Mouse (Mus musculus): ENCODE measurements at regions not wholly inside any gene's neighbourhood (a gene's known extent, or its start where the extent isn't known, plus 50 kb on each side); places are given as distances from the start of the nearest gene placed in this dataset.

- ATAC-seq (replicated peaks; ENCODE audit: insufficient number of reproducible peaks, insufficient read depth, low FRiP score, low read depth): no peak
- Histone ChIP-seq H3K27me3 (no peaks in the 10 kb centered on the region), H3K36me3 (no peaks in the 10 kb centered on the region), H3K4me3 (no peak overlapping the region), H3K4me2 (no peak overlapping the region), H3K27ac (no peak overlapping the region), H3K4me1 (replicated peaks) (no peaks in the 10 kb centered on the region), H3K9ac (no peak overlapping the region), H3K9me3 (replicated peaks) (no peaks in the 10 kb centered on the region)
- WGBS: 56% methylated on average over 7 of the region's 7 CpGs
Observed at GRCm38 (mm10) chr8:8907478-8908165, 217.3 kb upstream of the Arglu1 start.

GRCm38 (mm10) chr8:8892996-8893395 lies 202.7 kb upstream of the Arglu1 start:
- ATAC-seq (replicated peaks; ENCODE audit: insufficient number of reproducible peaks, insufficient read depth, low FRiP score, low read depth): no peak
- H3K27me3 ChIP-seq: no peaks in the 10 kb centered on the region
- H3K4me3 ChIP-seq: no peak overlapping the region
- H3K36me3 ChIP-seq: no peaks in the 10 kb centered on the region
- no peaks in the 10 kb centered on the region for H3K4me1 ChIP-seq (replicated peaks)
- H3K9me3 ChIP-seq (replicated peaks): no peaks in the 10 kb centered on the region
- no peak overlapping the region for H3K9ac ChIP-seq
- WGBS: 40% methylated on average over 3 of the region's 3 CpGs
- H3K27ac ChIP-seq: no peak overlapping the region
- no peak overlapping the region for H3K4me2 ChIP-seq

GRCm38 (mm10) chr8:8877286-8877685 lies 187.0 kb upstream of the Arglu1 start:
- no peak overlapping the region for H3K4me3 ChIP-seq
- no peaks in the 10 kb centered on the region for H3K36me3 ChIP-seq
- ATAC-seq (replicated peaks; ENCODE audit: insufficient number of reproducible peaks, insufficient read depth, low FRiP score, low read depth): no peak
- WGBS: 74% methylated on average over 4 of the region's 5 CpGs
- no peaks in the 10 kb centered on the region for H3K27me3 ChIP-seq
- H3K9me3 ChIP-seq (replicated peaks): no peaks in the 10 kb centered on the region
- no peak overlapping the region for H3K27ac ChIP-seq
- H3K4me1 ChIP-seq (replicated peaks): no peaks in the 10 kb centered on the region
- H3K9ac ChIP-seq: no peak overlapping the region
- no peak overlapping the region for H3K4me2 ChIP-seq

- no peak overlapping the region for H3K4me2 ChIP-seq
- H3K9ac ChIP-seq: no peak overlapping the region
- H3K4me3 ChIP-seq: no peak overlapping the region
- no peak overlapping the region for H3K27ac ChIP-seq
- 77% methylated on average over 9 of the region's 9 CpGs for WGBS
- no peaks in the 10 kb centered on the region for H3K27me3 ChIP-seq
- no peak for ATAC-seq (replicated peaks; ENCODE audit: insufficient number of reproducible peaks, insufficient read depth, low FRiP score, low read depth)
- H3K9me3 ChIP-seq (replicated peaks): no peaks in the 10 kb centered on the region
- no peaks in the 10 kb centered on the region for H3K4me1 ChIP-seq (replicated peaks)
- H3K36me3 ChIP-seq: no peaks in the 10 kb centered on the region
Observed at GRCm38 (mm10) chr8:8876879-8877278, 186.6 kb upstream of the Arglu1 start.

GRCm38 (mm10) chr8:8876469-8876868 lies 186.1 kb upstream of the Arglu1 start:
- H3K27ac ChIP-seq: no peak overlapping the region
- no peak overlapping the region for H3K4me3 ChIP-seq
- H3K9ac ChIP-seq: no peak overlapping the region
- H3K27me3 ChIP-seq: no peaks in the 10 kb centered on the region
- H3K36me3 ChIP-seq: no peaks in the 10 kb centered on the region
- ATAC-seq (replicated peaks; ENCODE audit: insufficient number of reproducible peaks, insufficient read depth, low FRiP score, low read depth): no peak
- 74% methylated on average over 6 of the region's 6 CpGs for WGBS
- no peaks in the 10 kb centered on the region for H3K9me3 ChIP-seq (replicated peaks)
- H3K4me1 ChIP-seq (replicated peaks): no peaks in the 10 kb centered on the region
- no peak overlapping the region for H3K4me2 ChIP-seq

GRCm38 (mm10) chr8:8871938-8872337 lies 181.6 kb upstream of the Arglu1 start:
- Histone ChIP-seq H3K9ac (no peak overlapping the region), H3K36me3 (no peaks in the 10 kb centered on the region), H3K9me3 (replicated peaks) (no peaks in the 10 kb centered on the region), H3K27me3 (no peaks in the 10 kb centered on the region), H3K27ac (no peak overlapping the region), H3K4me1 (replicated peaks) (no peaks in the 10 kb centered on the region), H3K4me3 (no peak overlapping the region), H3K4me2 (no peak overlapping the region)
- WGBS: 77% methylated on average over 3 of the region's 3 CpGs
- no peak for ATAC-seq (replicated peaks; ENCODE audit: insufficient number of reproducible peaks, insufficient read depth, low FRiP score, low read depth)

GRCm38 (mm10) chr8:8871039-8871438 lies 180.7 kb upstream of the Arglu1 start:
- Histone ChIP-seq H3K4me1 (replicated peaks) (no peaks in the 10 kb centered on the region), H3K9ac (no peak overlapping the region), H3K27ac (no peak overlapping the region), H3K36me3 (no peaks in the 10 kb centered on the region), H3K9me3 (replicated peaks) (no peaks in the 10 kb centered on the region), H3K4me2 (no peak overlapping the region), H3K4me3 (no peak overlapping the region), H3K27me3 (no peaks in the 10 kb centered on the region)
- 76% methylated on average over 8 of the region's 8 CpGs for WGBS
- no peak for ATAC-seq (replicated peaks; ENCODE audit: insufficient number of reproducible peaks, insufficient read depth, low FRiP score, low read depth)

GRCm38 (mm10) chr8:8870487-8870886 lies 180.2 kb upstream of the Arglu1 start:
- Histone ChIP-seq H3K4me1 (replicated peaks) (no peaks in the 10 kb centered on the region), H3K27me3 (no peaks in the 10 kb centered on the region), H3K9me3 (replicated peaks) (no peaks in the 10 kb centered on the region), H3K4me3 (no peak overlapping the region), H3K9ac (no peak overlapping the region), H3K27ac (no peak overlapping the region), H3K4me2 (no peak overlapping the region), H3K36me3 (no peaks in the 10 kb centered on the region)
- ATAC-seq (replicated peaks; ENCODE audit: insufficient number of reproducible peaks, insufficient read depth, low FRiP score, low read depth): 0 out of 2 replicates have a peak, but pooled peaks have one; percentile 22
- WGBS: 14% methylated on average over 4 of the region's 4 CpGs

GRCm38 (mm10) chr8:8869338-8869737 lies 179.0 kb upstream of the Arglu1 start:
- Histone ChIP-seq H3K36me3 (no peaks in the 10 kb centered on the region), H3K4me3 (no peak overlapping the region), H3K9me3 (replicated peaks) (no peaks in the 10 kb centered on the region), H3K4me2 (no peak overlapping the region), H3K27me3 (no peaks in the 10 kb centered on the region), H3K4me1 (replicated peaks) (no peaks in the 10 kb centered on the region), H3K9ac (no peak overlapping the region), H3K27ac (no peak overlapping the region)
- 56% methylated on average over 6 of the region's 6 CpGs for WGBS
- ATAC-seq (replicated peaks; ENCODE audit: insufficient number of reproducible peaks, insufficient read depth, low FRiP score, low read depth): no peak

- Histone ChIP-seq H3K9ac (no peak overlapping the region), H3K4me3 (no peak overlapping the region), H3K9me3 (replicated peaks) (no peaks in the 10 kb centered on the region), H3K27ac (no peak overlapping the region), H3K27me3 (no peaks in the 10 kb centered on the region), H3K4me2 (no peak overlapping the region), H3K4me1 (replicated peaks) (no peaks in the 10 kb centered on the region), H3K36me3 (no peaks in the 10 kb centered on the region)
- 64% methylated on average over 8 of the region's 8 CpGs for WGBS
- no peak for ATAC-seq (replicated peaks; ENCODE audit: insufficient number of reproducible peaks, insufficient read depth, low FRiP score, low read depth)
Observed at GRCm38 (mm10) chr8:8867924-8868323, 177.6 kb upstream of the Arglu1 start.

GRCm38 (mm10) chr8:8867126-8867777 lies 176.9 kb upstream of the Arglu1 start:
- WGBS: 43% methylated on average over 9 of the region's 9 CpGs
- no peak overlapping the region for H3K4me2 ChIP-seq
- no peaks in the 10 kb centered on the region for H3K4me1 ChIP-seq (replicated peaks)
- H3K36me3 ChIP-seq: no peaks in the 10 kb centered on the region
- no peak overlapping the region for H3K27ac ChIP-seq
- no peak overlapping the region for H3K4me3 ChIP-seq
- H3K27me3 ChIP-seq: no peaks in the 10 kb centered on the region
- H3K9me3 ChIP-seq (replicated peaks): no peaks in the 10 kb centered on the region
- ATAC-seq (replicated peaks; ENCODE audit: insufficient number of reproducible peaks, insufficient read depth, low FRiP score, low read depth): no peak
- H3K9ac ChIP-seq: no peak overlapping the region

- H3K4me1 ChIP-seq (replicated peaks): peaks cover 2% of the 10 kb centered on the region; the same call in 1 of the 2 replicates
- H3K4me3 ChIP-seq: no peak overlapping the region
- no peaks in the 10 kb centered on the region for H3K9me3 ChIP-seq (replicated peaks)
- no peaks in the 10 kb centered on the region for H3K27me3 ChIP-seq
- H3K4me2 ChIP-seq: no peak overlapping the region
- H3K27ac ChIP-seq: no peak overlapping the region
- ATAC-seq (replicated peaks; ENCODE audit: insufficient number of reproducible peaks, insufficient read depth, low FRiP score, low read depth): no peak
- no peak overlapping the region for H3K9ac ChIP-seq
- H3K36me3 ChIP-seq: no peaks in the 10 kb centered on the region
- WGBS: 88% methylated on average over 6 of the region's 6 CpGs
Observed at GRCm38 (mm10) chr8:8862767-8863166, 172.4 kb upstream of the Arglu1 start.
